Mouse (Mus musculus): ENCODE measurements around the gene Hectd3. TPM values are rescaled to one million over a fixed set of nuclear protein-coding genes. Genes with fewer than 3 reads are reported as not detected.

Hectd3 gene
- polyA plus RNA-seq (2012; fragmentation: generic; extraction: Trizol) = 10 to 100 TPM in 1 of 2 experiments, 1 to 10 TPM in 1; 7.1 to 16.1 TPM

GRCm38 (mm10) chr4:116995131-116995797, at the start of gene Hectd3:
Gene Hectd3 (plus strand): TSS chr4:116995317.

DNA sequence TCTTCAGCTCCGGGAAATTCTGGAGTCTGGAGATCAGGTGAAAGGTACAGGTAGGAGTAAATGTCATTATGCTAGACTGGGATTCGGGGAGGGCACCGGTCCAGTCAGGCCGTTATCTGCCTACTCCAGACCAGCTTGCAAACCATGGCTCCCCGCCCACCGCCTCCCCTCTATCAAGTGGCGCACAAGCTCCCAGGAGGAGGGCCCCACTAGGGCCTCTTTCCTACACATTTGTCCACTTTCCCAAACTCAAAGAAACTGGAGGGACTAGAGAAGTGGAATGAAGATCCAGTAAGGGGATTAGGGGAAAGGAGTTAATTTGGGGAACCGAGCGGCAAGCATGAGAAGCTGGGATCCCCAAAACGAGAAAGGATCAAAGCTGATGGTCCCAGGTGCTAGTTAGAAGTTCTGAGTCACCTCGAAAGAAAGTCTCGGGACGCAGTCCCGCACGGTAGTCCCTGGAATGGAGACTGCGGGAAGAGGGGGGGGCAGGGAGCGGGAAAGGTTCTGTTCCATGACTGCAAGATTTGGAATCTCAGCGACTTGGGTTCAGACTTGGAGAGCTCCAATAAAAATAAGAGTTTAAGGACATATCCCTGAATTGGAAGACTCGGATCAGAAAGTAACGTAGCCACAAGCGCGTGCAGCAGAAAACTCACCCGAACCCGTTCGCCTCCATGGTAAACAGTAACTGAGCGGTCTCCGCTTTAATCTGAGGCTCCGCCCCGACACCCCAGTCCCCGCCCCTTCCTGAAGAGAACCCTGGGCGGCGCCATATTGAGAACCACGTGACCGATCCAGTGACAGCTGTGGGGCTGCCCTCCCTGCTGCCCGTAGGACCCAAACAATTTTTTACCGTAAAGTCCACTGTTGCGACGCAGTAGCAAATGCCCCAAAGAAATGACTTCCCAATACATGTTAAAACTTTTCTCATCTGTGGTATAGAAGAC, 1.2 kb upstream of the Hectd3 start, which contains the start of gene Urod:
Gene Urod, minus strand, starts transcription at position 742 of the 950 bp plus-strand sequence.

DNA sequence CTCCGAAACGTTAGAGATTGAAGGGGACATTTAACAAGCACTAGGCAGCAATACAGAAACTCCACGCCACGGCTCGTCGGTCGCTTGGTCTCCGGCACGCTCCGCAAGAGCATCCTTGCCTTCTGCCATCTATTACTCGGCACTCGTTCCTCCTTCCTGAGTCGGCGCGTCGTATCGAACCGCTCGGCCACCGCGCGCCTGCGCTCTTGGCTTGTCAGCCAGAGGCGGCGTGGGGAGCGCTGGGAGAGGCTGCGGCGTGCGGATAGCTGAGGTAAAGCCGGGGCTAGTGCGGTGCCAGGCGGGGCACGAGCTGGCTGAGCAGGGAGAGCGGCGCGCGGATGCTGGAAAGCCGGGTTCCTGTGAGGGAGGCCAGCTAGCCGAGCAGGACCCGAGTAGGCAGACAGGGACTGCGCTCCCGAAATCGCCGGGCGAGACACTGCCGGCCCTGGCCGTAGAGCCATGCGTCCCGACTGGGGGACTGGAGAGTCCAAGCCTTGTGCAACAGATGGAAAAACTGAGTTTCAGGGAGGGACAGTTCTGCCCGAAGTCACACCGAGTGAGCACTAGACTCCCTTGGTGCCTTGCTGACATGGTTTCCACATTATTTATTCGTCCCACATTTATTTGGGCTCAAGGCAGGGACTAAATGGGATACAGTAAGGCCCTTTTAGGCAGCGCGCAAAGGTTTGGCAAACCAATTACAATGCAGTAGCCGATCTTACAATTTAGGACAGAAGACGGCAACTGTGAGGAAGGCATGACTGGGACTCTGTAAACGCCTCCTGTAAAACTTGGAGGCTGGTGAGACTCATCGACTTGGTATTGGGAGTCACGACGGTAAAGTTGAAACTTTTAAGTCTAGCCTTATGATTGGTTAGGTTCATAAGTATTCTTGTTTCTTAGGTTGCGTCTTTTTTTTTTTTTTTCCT, 24.4 kb downstream of the Hectd3 start, which contains the start of gene Eif2b3:
Gene Eif2b3, plus strand, starts transcription at position 197 of the 929 bp plus-strand sequence.

Other genes with a start within 250 kb of the Hectd3 start
- gene Toe1, start 187.7 kb upstream of the Hectd3 start, polyA plus RNA-seq (2012; fragmentation: generic; extraction: Trizol) = 10 to 100 TPM in 1 of 2 experiments, 1 to 10 TPM in 1; 5.7 to 18.4 TPM
- gene Mutyh, start 187.6 kb upstream of the Hectd3 start, polyA plus RNA-seq (2012; fragmentation: generic; extraction: Trizol) = 1 to 10 TPM; 5.3 to 5.8 TPM
- 1 to 10 TPM in 1 of 2 experiments, under 1 TPM in 1; 0.70 to 1.7 TPM for gene Hpdl, start 173.6 kb upstream of the Hectd3 start, polyA plus RNA-seq (2012; fragmentation: generic; extraction: Trizol)
- under 1 TPM in 1 of 2 experiments, not detected in 1; 0.01 TPM for gene Zswim5, start 117.9 kb upstream of the Hectd3 start, polyA plus RNA-seq (2012; fragmentation: generic; extraction: Trizol)
- 10 to 100 TPM; 53.6 to 69.9 TPM for gene Urod, start 904 bp upstream of the Hectd3 start, polyA plus RNA-seq (2012; fragmentation: generic; extraction: Trizol)
- 10 to 100 TPM; 13.2 to 16.0 TPM for gene Eif2b3, start 24.1 kb downstream of the Hectd3 start, polyA plus RNA-seq (2012; fragmentation: generic; extraction: Trizol)
- gene Ptch2, start 100.8 kb downstream of the Hectd3 start, polyA plus RNA-seq (2012; fragmentation: generic; extraction: Trizol) = under 1 TPM; 0.11 to 0.14 TPM
- gene Btbd19, start 130.4 kb downstream of the Hectd3 start, polyA plus RNA-seq (2012; fragmentation: generic; extraction: Trizol) = 10 to 100 TPM in 1 of 2 experiments, 1 to 10 TPM in 1; 7.6 to 24.3 TPM
- 1 to 10 TPM in 1 of 2 experiments, under 1 TPM in 1; 0.87 to 1.9 TPM for gene Tctex1d4, start 131.5 kb downstream of the Hectd3 start, polyA plus RNA-seq (2012; fragmentation: generic; extraction: Trizol)
- gene Plk3, start 138.6 kb downstream of the Hectd3 start, polyA plus RNA-seq (2012; fragmentation: generic; extraction: Trizol) = 1 to 10 TPM; 6.1 to 6.7 TPM
- gene Rps8, start 160.9 kb downstream of the Hectd3 start, polyA plus RNA-seq (2012; fragmentation: generic; extraction: Trizol) = 1,000 to 10,000 TPM; 2,649 to 6,666 TPM
- gene Kif2c, start 187.3 kb downstream of the Hectd3 start, polyA plus RNA-seq (2012; fragmentation: generic; extraction: Trizol) = 10 to 100 TPM; 11.1 to 47.8 TPM

Measured in C3H10T1/2 (cell line).